Mouse (Mus musculus): Measurements from ENCODE around the gene Kcnq1. TPM values are rescaled to one million over a fixed set of nuclear protein-coding genes. Genes with fewer than 3 reads are reported as not detected.
A peak's percentile ranks its signal among the peaks of the same experiment; 100 is the strongest.

The Kcnq1 gene
- polyA plus RNA-seq (2017; shearing (Covaris generic)) = under 1 TPM in 2 of 3 experiments, not detected in 1; 0.19 to 0.42 TPM

DNA sequence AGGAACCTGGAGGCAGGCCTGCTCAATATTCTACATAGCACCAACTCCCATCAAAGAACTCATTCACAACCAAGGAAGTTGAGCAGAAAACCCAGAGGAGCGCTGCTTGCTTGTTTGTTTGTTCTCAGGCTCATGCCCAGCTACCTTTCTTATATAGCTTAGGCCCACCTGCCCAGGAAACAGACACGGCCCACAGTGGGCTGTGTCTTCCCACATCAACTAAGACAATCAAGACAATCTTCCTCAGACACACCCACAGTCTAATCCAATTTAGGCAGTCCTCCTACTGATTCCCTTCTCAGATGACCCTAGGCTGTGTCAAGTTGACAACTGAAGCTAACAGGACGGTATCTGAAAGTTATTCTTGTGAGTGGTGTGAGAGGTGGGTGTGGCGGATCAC, at the start of gene Kcnq1:
TSS of gene Kcnq1 (plus strand) at position 301 of the 400 bp plus-strand sequence.
- ATAC-seq = no peak

DNA sequence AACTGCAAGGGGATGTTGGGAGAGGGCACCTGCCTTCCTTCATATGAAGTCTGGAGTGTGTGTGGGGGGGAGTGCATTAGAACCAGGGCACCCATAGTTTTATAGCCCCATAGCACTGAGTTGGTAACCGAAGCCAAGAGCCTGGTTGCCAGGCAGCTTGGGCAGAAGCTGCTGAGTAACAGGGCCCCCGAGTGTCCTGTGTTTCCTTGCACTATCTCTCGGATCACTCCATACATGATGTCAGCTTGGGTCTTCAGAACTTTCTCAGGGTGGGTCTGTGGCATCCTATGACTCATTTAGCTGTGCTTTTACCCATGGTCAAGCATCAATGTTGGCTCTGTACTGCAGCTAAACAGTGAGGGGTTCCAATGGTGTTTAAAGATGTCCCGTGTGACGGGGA, 49.1 kb upstream of the Kcnq1 start:
- ATAC-seq = no peak

DNA sequence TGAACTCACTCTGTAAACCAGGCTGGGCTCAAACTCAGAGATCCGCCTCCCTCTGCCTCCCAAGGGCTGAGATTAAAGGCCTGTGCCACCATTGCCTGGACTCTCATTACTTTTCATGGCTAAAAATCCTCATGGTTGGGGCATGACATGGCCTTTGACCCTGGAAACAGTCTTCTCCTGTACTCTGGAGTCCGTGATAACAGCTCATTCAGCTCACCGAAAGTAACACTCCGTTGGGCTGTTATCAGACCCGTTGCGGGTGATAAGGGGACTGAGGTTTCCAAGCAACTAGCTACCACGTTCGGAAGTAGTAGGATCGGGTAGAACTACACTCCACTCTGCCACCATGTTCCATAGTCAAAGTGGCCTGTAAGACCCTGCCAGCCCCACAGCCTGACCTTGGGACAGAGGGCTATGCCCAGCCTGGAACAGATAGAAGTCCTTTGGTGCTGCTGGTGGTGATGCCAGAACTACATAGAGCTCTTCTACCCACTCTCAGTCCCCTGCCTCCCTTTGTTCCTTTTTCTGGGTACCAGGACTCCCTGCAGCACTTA, 48.4 kb upstream of the Kcnq1 start:
- ATAC-seq = no peak

DNA sequence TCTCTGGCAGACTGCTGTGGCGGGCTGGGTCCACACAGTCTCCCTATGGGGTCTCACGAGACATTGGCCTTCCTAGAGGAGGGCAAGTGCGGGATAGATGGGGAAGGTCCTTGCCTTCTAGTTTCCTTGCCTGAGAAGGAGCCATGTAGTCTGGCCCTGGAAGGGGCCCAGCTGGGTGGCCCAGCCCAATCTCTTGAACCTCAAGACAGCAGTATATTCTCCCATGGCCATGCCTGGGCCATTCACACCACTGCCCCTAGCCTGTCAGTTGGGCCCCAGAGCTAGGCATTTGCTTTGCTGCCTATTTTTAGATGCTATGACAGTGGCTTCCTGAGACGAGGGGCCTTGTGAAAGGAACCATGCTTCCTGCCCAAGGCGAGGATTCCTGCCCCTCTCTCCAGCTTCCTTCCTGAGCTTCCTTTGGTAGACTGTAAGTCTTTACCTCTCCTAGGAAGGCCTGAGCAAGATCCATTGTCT, 47.9 kb upstream of the Kcnq1 start:
- ATAC-seq = no peak

DNA sequence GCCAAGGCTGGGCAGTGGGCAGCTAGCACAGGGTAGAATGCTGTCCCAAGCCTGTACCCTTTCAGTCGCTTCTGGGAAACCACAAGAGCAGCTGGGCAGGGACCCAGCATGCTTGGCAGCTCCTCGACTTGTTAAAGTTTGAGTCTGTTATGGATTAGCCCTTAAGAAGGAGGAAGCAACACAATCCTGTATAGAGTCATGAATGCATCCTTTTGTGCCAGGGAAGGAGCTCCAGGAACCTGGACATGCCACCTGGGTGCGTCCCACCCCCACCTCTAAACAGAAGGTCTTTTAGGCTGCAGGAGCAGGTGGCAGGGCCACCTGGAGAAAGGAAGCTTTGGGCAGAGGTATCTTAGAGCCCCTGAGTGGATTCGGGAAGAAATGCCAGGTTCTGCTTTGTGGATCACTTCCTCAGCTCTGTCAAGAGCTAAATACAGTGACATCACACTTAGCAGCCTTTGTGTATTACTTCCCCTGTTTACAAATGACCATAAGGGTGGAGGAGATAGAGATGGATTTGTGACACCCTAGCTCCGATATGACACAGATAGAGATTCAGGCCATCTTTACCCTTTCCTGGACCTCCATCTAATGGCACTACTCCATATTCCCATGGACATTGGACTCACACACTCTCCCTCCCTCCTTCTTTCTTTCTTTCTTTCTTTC, 46.8 kb upstream of the Kcnq1 start:
- ATAC-seq = no peak

DNA sequence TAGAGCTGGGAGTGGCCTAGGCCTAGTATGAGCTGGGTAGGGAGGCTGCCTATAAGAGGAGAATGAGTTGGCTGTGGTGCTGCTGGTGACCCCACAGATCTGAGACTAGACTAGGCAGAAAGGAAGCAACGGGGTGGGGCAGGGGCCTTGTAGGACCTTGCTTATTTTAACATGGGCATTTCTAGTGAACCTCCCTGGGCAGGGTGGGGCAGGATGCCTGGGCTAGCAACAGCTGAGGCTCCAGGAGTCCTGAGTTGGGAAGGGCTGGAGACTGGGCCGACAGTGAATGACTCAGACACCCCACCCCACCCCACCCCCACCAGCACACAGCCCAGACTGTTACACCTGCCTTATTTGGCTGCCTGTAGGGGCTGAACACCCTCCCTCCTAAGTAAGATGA, 43.5 kb upstream of the Kcnq1 start:
- no peak for ATAC-seq

DNA sequence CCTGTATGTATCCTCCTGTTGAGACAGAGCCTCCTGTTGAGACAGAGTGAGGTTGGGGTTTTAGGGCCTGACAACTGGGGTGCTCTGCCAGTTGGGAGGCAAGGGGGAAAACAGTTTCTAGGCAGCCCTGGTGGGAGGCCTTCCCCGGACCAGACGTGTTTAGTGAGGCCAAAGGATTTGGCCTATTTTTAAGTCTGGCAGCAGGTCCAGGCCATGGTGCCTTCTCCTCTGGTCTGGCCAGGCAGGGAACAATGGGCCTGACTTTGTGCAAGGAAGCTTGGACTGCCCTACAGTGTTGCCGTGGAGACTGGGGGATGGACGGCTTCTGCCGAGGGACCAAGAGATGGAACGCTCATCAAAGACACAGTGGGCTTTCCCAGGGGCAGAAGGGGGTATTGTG, 41.9 kb upstream of the Kcnq1 start:
- ATAC-seq = no peak

DNA sequence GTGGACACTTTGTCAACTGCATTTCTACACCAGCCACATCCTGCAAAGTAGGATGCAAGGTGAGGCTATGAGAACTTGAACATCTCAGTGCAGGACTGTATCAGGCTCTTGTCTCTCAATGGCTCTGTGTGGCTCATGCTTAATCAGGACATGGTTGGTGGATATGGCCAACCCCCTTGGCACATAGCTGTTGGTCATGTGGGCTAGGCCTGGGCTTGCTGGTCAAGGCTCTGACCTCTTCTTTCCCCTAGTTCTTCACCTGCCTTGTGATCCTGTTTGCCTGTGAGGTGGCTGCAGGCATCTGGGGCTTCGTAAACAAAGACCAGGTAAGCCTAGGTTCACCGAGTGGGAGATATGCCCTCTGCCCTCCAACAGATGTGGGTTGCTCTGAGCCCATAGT, 40.5 kb upstream of the Kcnq1 start:
- no peak for ATAC-seq

DNA sequence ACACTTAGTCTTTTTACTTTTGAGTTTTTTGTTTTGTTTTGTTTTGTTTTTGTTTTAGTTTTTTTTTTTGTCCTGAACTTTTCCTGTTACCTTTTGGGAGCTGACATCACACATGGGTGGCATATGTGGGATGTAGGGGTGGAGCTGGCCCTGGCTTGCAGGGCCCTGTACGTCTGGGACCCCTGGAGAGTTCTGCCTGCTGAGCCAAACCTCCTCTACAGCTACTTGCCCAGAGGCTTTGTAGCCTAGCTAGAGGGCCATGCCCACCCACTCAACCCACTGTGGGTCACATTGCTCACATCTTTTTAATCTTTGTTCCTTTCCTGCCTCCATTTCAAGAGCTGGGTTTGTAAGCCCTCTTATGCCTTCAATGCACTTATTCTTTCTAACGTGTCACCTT, 38.7 kb upstream of the Kcnq1 start:
- no peak for ATAC-seq

DNA sequence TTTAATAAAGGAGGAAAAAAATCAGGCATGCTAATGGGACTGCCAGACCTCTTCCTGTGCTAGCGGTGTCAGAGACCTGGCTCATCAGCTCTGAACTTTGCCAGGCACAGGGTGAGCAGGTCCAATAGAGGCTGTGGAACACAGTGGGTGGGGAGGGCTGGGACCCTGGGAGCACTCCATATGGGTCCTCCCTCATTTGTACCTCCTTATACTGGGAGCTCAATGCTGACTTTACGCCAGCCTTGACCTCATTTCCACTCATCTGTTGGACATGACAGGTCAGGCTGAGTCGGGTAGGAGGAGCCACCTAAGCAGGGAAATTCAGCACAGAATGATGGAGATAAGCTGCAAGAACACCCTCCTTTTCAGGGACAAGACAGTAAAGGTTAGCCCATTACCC, 38.3 kb upstream of the Kcnq1 start:
- no peak for ATAC-seq

DNA sequence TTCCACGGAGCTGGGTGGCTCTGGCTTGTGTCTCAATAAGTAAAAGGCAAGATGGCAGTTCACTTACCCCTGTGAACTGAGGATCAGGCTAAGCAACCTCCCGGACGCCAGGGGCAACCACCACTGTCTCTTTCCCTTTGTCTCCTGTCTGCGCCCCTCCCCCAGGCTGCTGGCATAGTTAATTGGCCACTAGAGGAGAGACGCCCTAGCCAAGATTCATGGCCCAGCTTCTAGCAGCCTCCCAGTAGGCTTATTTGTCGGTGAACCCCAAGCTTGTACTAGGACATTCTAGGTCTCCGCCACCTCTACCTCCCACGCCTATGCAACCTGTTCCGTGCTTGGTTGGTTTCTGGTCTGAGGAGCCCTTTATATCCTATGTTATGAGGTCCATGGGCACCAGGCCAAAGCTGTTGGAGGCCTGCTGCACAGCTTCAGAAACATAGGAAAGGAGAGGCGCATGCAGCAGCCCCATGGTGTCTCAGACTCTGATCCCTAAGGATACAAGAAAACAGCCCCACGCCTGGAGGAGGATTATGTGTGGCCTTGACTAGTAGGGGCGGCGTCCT, 37.8 kb upstream of the Kcnq1 start:
- no peak for ATAC-seq

DNA sequence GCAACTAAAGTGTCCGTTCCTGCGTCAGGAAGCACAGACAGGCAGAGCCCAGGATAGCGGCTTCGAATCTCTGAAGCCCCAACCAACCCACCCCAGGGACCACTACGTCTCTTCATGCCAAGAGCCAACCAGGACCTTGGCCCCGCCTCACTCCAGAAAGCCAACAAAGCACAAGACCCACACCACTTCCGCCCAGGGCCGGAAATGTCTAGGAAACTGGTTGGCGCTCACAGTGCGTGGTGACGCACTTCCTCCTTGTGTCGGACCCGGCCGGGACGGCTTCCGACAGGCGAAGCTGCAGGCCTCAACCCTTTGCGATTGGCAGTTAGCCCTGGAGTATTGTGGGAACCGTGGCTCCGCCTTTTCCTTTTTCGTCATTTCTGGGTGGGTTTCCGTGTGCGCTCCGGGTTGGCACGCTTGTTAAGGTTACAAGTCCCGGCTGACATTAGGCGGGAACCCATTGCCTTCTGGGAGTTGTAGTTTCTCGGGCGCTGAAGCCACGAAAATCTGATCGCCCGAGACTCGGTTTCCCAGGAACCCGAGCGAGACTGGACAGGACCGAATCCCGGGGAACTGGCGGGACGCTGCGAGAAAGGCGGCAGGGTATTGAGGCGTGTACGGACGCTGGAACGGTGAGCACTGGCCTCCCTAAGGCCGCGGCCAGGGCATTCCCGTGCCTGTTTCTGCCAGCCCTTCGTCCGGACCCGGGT, 37.1 kb upstream of the Kcnq1 start, which contains the start of gene Tssc4:
TSS of gene Tssc4 (plus strand) at position 368 of the 710 bp plus-strand sequence.
- ATAC-seq = peak; percentile 96

DNA sequence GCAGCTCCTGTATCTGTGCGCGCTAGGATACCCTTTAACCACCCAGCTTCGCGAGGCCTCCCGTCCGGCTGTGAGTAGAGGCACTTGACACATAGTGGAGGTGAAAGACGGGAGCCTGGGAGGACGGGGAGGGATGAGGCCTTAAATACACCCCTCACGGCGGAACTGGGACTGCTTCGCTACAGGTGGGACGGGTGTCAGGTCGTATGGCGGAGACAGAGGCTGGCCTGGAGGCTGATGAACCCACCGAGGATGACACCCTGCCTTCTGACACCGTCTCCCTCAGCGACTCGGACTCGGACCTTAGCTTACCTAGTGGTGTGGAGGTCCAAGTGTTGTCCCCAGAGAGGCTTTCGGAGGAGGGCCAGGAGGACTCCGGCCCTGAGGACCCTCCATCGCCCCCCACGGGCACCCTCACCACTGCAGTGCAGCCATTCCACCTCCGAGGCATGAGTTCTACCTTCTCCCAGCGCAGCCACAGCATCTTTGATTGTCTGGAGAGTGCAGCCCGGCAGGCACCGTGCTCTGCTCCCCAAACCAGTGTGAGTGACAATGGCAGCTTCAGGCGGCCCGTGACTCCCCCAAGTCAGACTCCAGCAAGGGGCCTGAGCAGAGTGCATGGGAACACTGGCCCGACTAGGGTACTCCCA, 36.3 kb upstream of the Kcnq1 start:
- ATAC-seq = peak; percentile 3

DNA sequence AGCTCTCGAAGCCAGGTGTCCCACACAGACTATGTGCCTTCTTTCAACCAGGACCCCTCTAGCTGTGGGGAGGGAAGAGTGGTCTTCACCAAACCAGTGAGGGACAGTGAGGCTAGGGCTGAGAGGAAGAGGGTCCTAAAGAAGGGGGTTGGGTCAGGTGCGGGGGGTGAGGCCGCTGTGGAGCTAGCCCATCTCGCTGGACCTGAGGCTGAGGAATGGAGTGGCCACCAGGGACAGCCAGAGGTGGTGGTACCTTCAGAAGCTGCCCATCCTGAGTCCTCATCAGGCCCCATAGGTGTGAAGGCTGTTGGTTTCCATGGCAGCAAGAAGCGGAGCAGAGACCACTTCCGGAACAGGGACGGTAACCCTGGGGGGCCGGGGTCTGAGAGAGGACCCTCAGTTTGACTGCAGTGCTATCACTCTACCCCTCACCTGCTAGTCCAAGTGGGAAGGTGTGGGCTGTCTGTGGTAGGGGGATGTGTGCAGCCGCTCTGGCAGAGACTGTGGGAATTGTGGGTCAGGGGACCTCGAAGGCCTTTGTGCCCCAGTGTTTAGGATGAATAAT, 35.6 kb upstream of the Kcnq1 start:
- ATAC-seq = no peak

DNA sequence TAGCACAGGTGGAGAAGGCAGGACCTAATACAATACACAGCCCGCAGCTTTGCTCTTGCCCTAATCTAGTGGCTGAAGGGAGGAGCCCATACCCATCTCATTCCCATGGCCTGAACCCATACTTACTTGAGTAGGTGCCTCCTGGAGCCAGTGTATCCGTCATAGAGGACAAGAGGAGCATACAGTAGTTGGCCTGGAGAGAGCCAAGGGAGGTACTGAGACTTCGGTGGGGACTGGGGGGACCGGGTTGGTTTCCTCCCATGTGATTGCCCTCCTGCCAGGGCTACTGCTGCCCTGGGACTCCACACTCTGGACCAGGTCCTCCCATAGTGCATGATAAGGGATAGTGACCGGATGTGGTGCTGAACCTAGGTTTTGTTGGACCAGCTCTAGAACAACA, 33.6 kb upstream of the Kcnq1 start:
- ATAC-seq = no peak

DNA sequence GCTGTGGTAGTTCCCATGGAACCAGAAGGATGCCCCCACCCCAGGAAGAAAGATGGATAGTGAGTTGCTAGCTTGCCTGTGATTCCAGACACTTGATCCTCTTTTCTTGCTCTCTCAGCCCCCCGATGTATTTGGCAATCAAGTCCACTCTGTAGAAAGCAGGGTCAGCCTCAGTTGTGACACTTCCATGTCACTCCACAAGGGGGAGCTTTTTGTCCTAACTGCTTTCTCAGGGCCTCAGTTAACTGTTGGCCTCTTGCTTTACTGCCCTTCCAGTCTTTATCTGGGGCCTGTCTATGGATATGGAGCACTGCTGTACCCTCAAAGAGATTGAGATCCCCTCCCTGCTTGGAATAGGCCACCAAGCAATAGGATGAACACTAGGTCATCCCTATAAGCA, 33.1 kb upstream of the Kcnq1 start:
- no peak for ATAC-seq

DNA sequence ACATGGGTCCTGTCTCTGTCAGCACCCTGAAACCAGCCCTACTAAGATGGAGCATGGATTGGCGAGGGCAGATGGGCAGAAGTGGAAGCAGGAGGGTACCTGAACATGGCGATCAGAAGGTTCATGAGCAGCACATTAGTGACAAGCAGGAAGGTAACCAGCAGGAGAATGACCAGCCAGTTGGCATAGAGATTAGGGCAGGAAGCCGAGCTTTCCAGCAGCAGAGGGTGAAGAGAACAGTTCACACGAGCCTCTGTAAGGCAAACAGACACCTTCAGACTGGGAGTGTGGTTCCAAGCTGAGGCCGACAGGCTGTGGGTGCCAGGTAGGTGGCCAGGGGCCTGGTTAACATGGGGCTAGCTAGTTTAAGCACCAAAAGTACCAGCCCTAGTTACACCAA, 30.8 kb upstream of the Kcnq1 start:
- no peak for ATAC-seq

DNA sequence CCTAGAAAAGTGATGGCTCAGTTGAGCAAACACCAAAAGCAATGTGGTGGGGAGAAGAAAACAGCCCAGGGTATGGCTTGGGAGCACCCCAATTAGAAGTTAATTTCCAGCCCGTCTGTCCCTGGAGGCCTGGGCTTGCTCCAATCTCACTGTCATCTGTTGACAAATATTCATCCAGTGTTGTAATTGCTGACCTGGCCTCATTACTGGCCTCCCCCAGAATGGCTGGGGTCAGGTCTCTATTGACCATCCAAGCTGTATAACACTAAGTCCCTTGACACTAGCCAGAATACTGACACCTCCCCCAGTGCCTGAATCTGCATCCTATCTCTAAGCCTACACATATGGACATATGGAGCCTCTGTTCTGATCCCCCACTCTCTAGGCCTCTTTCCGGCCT, 28.8 kb upstream of the Kcnq1 start:
- ATAC-seq = no peak

DNA sequence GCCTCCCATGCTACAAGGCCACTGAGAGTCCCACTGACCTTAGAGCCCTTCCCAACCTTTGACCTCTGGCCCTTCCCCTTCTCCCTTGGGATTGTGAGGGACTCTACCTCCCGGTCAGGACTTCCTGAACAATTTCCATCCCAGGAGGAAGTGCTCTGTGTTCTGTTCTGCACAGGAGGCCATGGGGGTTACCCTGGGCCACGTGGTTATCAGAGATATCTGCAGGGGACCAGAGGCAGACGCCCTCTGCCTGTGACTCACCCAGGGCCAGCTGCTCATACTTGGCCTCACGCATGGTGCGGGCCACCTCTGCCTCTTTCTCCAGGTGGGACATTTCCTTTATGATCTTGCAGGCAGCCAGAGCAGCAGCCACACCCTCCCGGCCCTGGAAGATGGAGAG, 24.1 kb upstream of the Kcnq1 start:
- ATAC-seq = no peak

DNA sequence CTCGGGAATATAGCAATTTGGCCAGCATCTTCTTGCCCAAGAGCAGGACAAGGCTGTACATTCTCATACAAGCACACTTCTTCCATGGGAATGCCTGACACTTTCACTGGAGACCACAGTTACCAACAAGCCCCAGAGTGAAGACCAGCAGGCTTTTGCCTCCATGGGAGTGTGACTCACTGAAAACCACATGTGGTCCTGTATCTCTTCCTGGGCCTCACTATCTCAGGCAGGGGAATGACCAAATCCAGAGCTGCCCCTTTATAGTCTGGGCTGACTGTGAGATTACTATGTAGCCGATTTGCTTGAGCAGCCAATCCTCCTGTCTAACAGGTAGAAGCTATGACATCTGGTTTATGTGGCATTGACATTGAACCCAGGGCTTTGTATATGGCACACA, 22.5 kb upstream of the Kcnq1 start:
- no peak for ATAC-seq

DNA sequence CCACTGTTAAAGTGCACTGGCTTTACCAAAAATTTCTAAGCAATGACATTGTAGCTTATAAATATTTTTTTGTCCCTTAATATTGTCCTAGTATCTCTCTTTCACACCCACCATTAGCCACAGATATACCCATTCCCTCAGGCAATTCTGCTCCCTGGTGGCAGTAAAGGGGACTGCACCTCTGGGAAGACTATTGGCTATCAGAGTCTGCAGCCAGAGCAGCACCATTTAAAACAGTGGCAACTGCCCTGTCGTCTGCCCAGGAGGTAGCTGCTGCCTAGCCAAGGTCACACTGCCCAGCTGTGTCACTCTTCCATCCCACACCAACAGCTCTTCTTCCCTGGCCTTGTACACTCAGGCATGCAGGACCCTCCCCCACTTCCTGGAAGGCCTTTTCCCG, 19.8 kb upstream of the Kcnq1 start:
- peak; percentile 75 for ATAC-seq

DNA sequence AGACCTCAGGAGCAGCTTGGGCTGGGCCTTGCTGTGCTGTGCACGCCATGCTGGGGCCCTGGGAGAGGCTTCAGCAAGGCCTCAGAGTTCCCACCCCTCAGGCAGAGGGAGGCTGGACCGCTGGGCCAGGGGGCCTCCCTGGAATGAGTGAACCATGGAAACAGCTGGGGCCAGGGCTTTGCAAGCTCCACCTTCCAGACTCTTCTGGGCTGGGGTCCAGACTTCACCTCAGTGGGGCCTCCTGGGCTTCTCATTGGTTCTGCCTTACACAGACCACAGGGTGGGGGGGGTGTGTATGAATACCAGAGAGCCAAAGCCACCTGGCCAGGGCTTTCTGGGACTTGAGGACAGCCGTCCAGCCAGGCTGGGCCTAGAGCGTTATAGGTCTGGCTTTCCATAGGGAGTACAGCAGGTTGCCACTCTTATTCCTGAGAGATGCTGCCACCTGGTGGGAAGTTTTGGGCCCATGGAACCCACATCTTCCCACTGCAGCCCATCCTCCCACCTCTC, 19.0 kb upstream of the Kcnq1 start:
- ATAC-seq = no peak

DNA sequence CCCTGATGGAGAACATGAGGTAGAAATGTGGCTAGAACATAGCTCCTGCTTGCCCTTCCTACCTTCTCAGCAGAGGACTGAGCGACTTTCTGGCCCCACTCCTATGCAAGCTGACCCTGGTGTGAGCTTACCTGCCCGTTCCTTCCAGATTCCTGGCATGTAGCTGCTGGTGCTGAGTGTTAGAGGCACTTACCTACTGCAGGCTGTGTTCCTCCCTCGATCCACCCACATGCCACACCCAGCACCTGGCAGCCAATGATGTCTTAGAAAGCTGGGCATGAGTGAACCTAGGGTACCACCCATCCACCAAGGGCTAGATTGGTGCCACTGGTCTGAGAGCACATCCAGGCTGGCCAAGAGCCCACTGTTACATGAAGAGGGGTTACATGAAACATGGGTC, 12.3 kb upstream of the Kcnq1 start:
- ATAC-seq = no peak
